Mouse (Mus musculus) thymus, postnatal 14 days (tissue): ENCODE data around the gene Relb.

ENCODE experiments used
- DNase-seq: peaks from one replicate; pipeline ENCODE4 v3.0.0; 2021

Relb gene

GRCm38 (mm10) chr7:19578436-19578835, 50.8 kb downstream of the Relb start:
- no peak for DNase-seq

- DNase-seq = no peak
These were observed 51.3 kb downstream of the Relb start for GRCm38 (mm10) chr7:19577877-19578414.

- DNase-seq = peak; percentile 34
These were observed 51.9 kb downstream of the Relb start, which contains the start of the genes Zfp296 and Gemin7 for GRCm38 (mm10) chr7:19577141-19577852. Gene Zfp296 (plus strand): TSS chr7:19577287. Gene Gemin7 (minus strand): TSS chr7:19577595.

DNA sequence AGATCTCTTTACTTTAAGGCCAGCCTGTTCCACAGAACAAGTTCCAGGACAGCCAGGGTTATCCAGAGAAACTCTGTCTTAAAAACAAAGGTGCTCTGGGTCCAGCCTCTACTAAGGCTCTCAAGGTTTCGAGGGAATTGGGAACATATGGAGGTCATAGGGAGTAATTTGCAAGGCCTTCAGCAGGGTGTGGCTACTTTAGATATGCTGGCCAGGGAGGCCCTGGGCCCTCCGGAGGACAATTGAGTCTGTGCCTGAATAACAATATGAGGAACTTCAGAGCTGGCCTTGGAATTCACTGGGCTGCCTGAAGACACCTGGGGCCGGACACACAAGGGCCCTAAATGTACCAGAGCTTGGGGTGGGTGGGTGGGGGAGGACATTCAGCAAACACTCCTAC, 53.7 kb downstream of the Relb start:
- no peak for DNase-seq

- DNase-seq = no peak
These were observed 55.5 kb downstream of the Relb start for GRCm38 (mm10) chr7:19573776-19574140.

DNA sequence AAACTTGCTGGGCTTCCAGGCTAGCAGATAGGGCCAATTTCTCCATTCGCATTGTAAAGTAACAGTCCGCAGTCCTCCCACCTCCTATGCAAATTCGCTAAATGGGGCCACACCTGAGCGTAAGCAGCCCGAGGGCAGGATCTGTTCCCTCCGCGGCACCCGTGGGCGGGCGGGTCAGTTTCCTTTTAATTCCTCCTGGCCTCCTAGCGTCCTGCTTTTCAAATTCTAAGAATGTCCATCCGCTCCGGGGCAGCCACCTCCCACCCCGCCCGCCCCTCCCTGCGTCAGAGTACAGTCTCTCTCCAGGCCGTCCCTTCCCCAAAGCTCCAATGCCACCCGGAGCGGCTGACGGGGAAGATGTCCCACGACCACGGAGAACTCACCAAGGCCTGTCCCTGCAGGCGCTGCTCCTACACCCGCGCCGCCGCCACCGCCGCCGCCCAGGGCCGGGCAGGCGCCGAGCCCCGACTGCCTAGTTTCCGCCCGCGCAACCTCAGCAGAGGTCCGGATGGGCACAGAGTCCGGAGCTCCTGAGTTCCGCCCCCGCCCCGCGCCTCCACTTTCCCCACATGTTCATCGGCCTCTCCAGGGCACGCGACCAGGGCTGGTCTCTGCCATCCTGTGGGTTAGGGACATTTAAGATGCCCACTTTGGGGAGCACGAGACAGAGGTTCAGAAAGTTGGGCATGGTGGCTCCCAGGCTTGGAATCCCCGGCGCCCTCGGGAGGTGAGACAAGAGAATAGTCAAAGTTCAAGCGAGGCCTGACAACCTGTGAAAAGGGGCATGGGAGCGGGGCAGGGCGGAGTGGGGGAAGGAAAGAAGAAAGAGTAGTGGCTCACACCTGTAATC, 56.1 kb downstream of the Relb start:
- DNase-seq = peak; percentile 88

GRCm38 (mm10) chr7:19569647-19570046, 59.6 kb downstream of the Relb start:
- DNase-seq = no peak

- no peak for DNase-seq
These were observed 61.8 kb downstream of the Relb start for GRCm38 (mm10) chr7:19567426-19567825.

- DNase-seq = no peak
These were observed 63.4 kb downstream of the Relb start for GRCm38 (mm10) chr7:19565803-19566202.

- peak; percentile 20 for DNase-seq
These were observed 64.8 kb downstream of the Relb start for GRCm38 (mm10) chr7:19564455-19564854.

- DNase-seq = no peak
These were observed 65.4 kb downstream of the Relb start for GRCm38 (mm10) chr7:19563884-19564283.

DNA sequence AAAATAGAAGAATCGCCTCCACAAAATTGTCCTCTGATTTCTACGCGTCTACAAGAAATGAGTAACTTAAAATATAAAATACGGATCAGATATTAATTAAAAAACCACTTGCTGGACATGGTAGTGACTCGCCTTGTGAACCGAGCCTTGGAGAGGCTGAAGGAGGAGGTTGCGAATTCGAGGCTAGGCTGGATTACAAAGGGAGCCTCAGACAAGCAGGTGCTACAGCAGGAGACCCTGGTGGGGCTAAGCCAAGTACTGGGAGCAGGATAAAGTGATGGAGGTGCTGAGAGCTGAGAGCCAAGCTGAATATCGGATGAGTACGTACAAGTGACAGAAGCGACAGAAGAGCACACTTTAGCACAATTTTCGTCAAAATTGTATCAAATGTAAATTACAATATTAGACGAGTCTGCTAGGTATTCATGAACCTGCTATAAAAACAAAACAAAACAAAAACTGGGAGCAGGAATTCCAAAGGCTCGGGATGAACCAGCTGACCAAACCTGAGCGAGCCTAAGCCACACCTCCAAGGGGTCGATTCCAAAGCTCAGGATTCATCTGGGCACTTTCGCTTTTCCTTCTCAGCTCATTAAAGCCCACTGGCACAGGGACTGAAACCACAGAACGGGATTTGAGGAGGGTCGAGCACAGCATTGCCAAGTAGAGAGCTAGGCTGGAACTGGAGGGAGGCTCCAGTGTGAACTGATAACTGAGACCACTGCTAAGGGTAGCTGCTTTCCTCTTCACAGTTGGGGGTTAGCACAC, 66.4 kb downstream of the Relb start, which contains the start of gene Ppp1r37:
Ppp1r37 (minus strand) TSS at position 434 of the 768 bp plus-strand sequence.
- peak; percentile 27 for DNase-seq

GRCm38 (mm10) chr7:19561765-19562642, 67.2 kb downstream of the Relb start:
- peak; percentile 93 for DNase-seq

DNA sequence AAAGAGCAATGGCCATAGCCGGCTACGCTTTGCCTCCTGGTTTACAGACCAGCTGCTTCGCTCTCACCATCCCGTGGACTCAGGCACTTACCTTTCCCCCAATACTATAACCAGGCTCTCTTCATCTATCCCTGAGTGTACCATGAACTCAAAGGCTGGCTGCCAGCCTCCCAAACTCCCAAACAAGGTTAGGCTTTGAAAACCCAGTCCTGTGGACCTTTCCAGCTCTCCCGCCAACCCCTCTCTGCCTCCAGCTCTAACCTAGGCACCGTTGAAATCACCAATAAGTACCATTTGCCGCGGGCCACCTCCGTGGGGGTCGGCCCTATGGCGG, 67.8 kb downstream of the Relb start:
- no peak for DNase-seq

- DNase-seq = no peak
These were observed 68.6 kb downstream of the Relb start for GRCm38 (mm10) chr7:19560491-19561260.

- peak; percentile 49 for DNase-seq
These were observed 70.3 kb downstream of the Relb start for GRCm38 (mm10) chr7:19558965-19559364.

GRCm38 (mm10) chr7:19557982-19558900, 71.0 kb downstream of the Relb start:
- DNase-seq = no peak

DNA sequence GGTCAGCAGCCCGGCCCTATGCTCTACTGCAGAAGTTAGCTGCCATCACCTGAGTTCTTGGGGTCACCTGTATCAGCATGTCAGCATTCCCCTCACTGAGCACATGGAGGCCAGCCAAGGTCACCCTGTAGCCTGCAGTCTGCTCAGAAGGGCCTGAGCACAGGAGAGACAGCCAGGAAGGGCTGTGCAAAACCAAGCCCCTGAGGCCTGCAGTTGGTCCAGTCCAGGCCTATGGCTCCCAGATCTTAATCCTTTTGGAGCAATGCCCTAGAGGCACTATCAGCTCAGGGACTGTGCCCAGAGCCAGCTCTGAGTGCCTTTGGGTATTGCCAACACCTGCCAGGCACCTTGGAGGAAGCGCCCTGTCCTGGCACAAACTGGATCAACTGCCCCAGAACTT, 72.2 kb downstream of the Relb start:
- DNase-seq = no peak
